Mouse (Mus musculus): Measurements from ENCODE around the gene Fam186b. TPM values are rescaled to one million over a fixed set of nuclear protein-coding genes. Genes with fewer than 3 reads are reported as not detected.
A peak's percentile ranks its signal among the peaks of the same experiment; 100 is the strongest.

Fam186b gene
- total and polyA plus RNA-seq, 2 experiments from 2014 or later, result 0.22 TPM; not detected in 1

DNA sequence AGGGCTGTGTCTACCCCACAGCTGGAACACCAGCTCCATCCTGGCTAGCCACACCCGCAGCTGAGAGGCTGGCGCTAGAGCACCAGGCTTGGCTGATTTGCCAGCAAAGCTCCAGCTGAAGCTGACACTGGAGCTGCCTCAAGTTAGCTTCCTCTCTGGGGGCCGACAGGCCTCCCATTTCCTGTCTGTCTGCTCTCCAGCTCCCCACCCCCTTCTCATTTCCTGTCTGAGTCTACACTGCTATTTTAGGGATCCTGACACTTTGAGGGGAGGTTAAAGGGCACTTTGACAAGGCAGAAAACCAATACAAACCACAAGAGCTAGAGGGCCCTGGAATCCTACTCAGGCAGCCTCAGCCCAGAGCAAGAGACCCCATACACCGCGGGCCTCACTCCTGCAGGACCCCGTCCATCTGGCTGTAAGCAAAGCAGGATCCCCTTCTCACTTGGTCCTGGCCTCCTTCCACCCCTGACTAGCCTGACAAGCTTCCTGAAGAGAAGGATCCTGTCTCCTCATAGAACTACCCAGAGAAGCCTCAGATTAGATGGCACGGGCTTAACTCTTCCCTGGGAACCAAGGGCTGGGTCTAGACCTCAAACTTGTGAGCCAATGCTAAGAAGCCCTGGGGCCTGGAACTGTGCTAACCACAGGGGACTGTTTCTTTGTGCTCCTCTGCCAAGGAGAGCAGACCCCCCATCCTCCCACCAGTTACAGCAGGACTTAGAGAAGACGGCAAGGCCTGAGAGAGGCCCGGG lies 37.4 kb upstream of the Fam186b start:
- DNase-seq (ENCODE audit: low spot score) (peak; percentile 94), ATAC-seq (ENCODE audit: insufficient read depth, low read depth) (peak; percentile 85)
- Histone ChIP-seq H3K4me2 (ENCODE audit: low read depth, low read length) (peak overlapping the region; percentile 20), H3K27ac (ENCODE audit: low read depth) (peak overlapping the region; percentile 87), H3K36me3 (replicated peaks; ENCODE audit: control insufficient read depth, insufficient read depth, low read length) (peaks cover 8% of the 10 kb centered on the region), H3K4me1 (ENCODE audit: control insufficient read depth, insufficient read depth) (peaks cover 62% of the 10 kb centered on the region), H3K9me3 (replicated peaks; ENCODE audit: control insufficient read depth, low read length) (no peaks in the 10 kb centered on the region), H3K9ac (replicated peaks; ENCODE audit: low read depth, low read length) (0 out of 2 replicates have a peak overlapping the region, but pooled peaks have one; percentile 5), H3K4me3 (ENCODE audit: low read depth, low read length) (no peak overlapping the region), H3K27me3 (ENCODE audit: control insufficient read depth, insufficient read depth, low read length) (no peaks in the 10 kb centered on the region)
- WGBS, result 19% methylated on average over 9 of the region's 9 CpGs
- peak; percentile 87 for TF ChIP-seq EP300 (IDR thresholded peaks at IDR 0.05; ENCODE audit: low read depth)
- TF ChIP-seq CTCF (IDR thresholded peaks at IDR 0.05; ENCODE audit: low read depth), result peak; percentile 19

- peaks cover 55% of the 10 kb centered on the region for H3K4me1 ChIP-seq (ENCODE audit: control insufficient read depth, insufficient read depth)
- no peak overlapping the region for H3K4me3 ChIP-seq (ENCODE audit: low read depth, low read length)
- TF ChIP-seq CTCF (IDR thresholded peaks at IDR 0.05; ENCODE audit: low read depth) (no peak), EP300 (IDR thresholded peaks at IDR 0.05; ENCODE audit: low read depth) (no peak)
- H3K4me2 ChIP-seq (ENCODE audit: low read depth, low read length), result 0 out of 2 replicates have a peak overlapping the region, but pooled peaks have one; percentile 20
- no peaks in the 10 kb centered on the region for H3K9me3 ChIP-seq (replicated peaks; ENCODE audit: control insufficient read depth, low read length)
- H3K36me3 ChIP-seq (replicated peaks; ENCODE audit: control insufficient read depth, insufficient read depth, low read length), result peaks cover 17% of the 10 kb centered on the region
- H3K27me3 ChIP-seq (ENCODE audit: control insufficient read depth, insufficient read depth, low read length), result no peaks in the 10 kb centered on the region
- peak overlapping the region; percentile 87 for H3K27ac ChIP-seq (ENCODE audit: low read depth)
- no peak overlapping the region for H3K9ac ChIP-seq (replicated peaks; ENCODE audit: low read depth, low read length)
- no peak for DNase-seq (ENCODE audit: low spot score)
- no peak for ATAC-seq (ENCODE audit: insufficient read depth, low read depth)
These were observed 36.4 kb upstream of the Fam186b start for GRCm38 (mm10) chr15:99332111-99332510.

DNA sequence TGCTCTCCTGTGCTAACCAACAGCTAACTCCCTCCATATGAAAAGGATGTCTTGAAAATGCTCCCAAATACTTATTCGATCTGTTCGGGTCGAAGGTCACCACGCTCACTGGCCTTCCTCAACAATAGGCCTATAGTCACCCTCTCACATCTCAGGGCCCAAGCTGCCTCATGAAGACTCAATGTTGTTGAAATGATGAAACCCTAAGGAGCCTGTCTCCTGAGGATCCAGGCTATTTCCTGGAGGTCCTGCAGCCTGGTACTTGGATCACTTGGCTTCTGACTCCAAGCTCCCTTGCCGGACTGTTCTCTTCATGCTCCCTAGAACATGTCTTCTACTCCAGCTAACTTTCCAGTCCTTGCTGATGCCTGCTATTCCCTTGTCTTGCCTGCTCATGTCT lies 35.7 kb upstream of the Fam186b start:
- Histone ChIP-seq H3K4me3 (ENCODE audit: low read depth, low read length) (no peak overlapping the region), H3K9ac (replicated peaks; ENCODE audit: low read depth, low read length) (no peak overlapping the region), H3K36me3 (replicated peaks; ENCODE audit: control insufficient read depth, insufficient read depth, low read length) (peaks cover 20% of the 10 kb centered on the region), H3K4me2 (ENCODE audit: low read depth, low read length) (no peak overlapping the region), H3K27ac (ENCODE audit: low read depth) (no peak overlapping the region), H3K4me1 (ENCODE audit: control insufficient read depth, insufficient read depth) (peaks cover 47% of the 10 kb centered on the region), H3K9me3 (replicated peaks; ENCODE audit: control insufficient read depth, low read length) (no peaks in the 10 kb centered on the region), H3K27me3 (ENCODE audit: control insufficient read depth, insufficient read depth, low read length) (no peaks in the 10 kb centered on the region)
- ATAC-seq (ENCODE audit: insufficient read depth, low read depth) (no peak), DNase-seq (ENCODE audit: low spot score) (no peak)
- WGBS, result 81% methylated on average over 5 of the region's 5 CpGs
- no peak for TF ChIP-seq CTCF (IDR thresholded peaks at IDR 0.05; ENCODE audit: low read depth)
- TF ChIP-seq EP300 (IDR thresholded peaks at IDR 0.05; ENCODE audit: low read depth), result no peak

- peaks cover 37% of the 10 kb centered on the region for H3K4me1 ChIP-seq (ENCODE audit: control insufficient read depth, insufficient read depth)
- no peaks in the 10 kb centered on the region for H3K27me3 ChIP-seq (ENCODE audit: control insufficient read depth, insufficient read depth, low read length)
- 62% methylated on average over 2 of the region's 2 CpGs for WGBS
- H3K9me3 ChIP-seq (replicated peaks; ENCODE audit: control insufficient read depth, low read length), result no peaks in the 10 kb centered on the region
- no peak overlapping the region for H3K4me2 ChIP-seq (ENCODE audit: low read depth, low read length)
- peak overlapping the region; percentile 44; the same call in 1 of the 2 replicates for H3K27ac ChIP-seq (ENCODE audit: low read depth)
- ATAC-seq (ENCODE audit: insufficient read depth, low read depth) (no peak), DNase-seq (ENCODE audit: low spot score) (no peak)
- H3K36me3 ChIP-seq (replicated peaks; ENCODE audit: control insufficient read depth, insufficient read depth, low read length), result peaks cover 26% of the 10 kb centered on the region
- H3K9ac ChIP-seq (replicated peaks; ENCODE audit: low read depth, low read length), result no peak overlapping the region
- H3K4me3 ChIP-seq (ENCODE audit: low read depth, low read length), result no peak overlapping the region
- TF ChIP-seq CTCF (IDR thresholded peaks at IDR 0.05; ENCODE audit: low read depth) (no peak), EP300 (IDR thresholded peaks at IDR 0.05; ENCODE audit: low read depth) (no peak)
These were observed 34.6 kb upstream of the Fam186b start for GRCm38 (mm10) chr15:99330324-99330723.

- Histone ChIP-seq H3K36me3 (replicated peaks; ENCODE audit: control insufficient read depth, insufficient read depth, low read length) (peaks cover 49% of the 10 kb centered on the region), H3K4me1 (ENCODE audit: control insufficient read depth, insufficient read depth) (peaks cover 14% of the 10 kb centered on the region), H3K9ac (replicated peaks; ENCODE audit: low read depth, low read length) (no peak overlapping the region), H3K27me3 (ENCODE audit: control insufficient read depth, insufficient read depth, low read length) (no peaks in the 10 kb centered on the region), H3K4me3 (ENCODE audit: low read depth, low read length) (no peak overlapping the region), H3K27ac (ENCODE audit: low read depth) (no peak overlapping the region), H3K4me2 (ENCODE audit: low read depth, low read length) (no peak overlapping the region), H3K9me3 (replicated peaks; ENCODE audit: control insufficient read depth, low read length) (no peaks in the 10 kb centered on the region)
- ATAC-seq (ENCODE audit: insufficient read depth, low read depth), result no peak
- no peak for DNase-seq (ENCODE audit: low spot score)
- WGBS, result 96% methylated on average over 5 of the region's 5 CpGs
- no peak for TF ChIP-seq EP300 (IDR thresholded peaks at IDR 0.05; ENCODE audit: low read depth)
- no peak for TF ChIP-seq CTCF (IDR thresholded peaks at IDR 0.05; ENCODE audit: low read depth)
These were observed 32.3 kb upstream of the Fam186b start for GRCm38 (mm10) chr15:99328011-99328410.
